Mouse (Mus musculus): Measurements from ENCODE around the gene Rbm8a.
A peak's percentile ranks its signal among the peaks of the same experiment; 100 is the strongest.
"Not testable (repeated sequence)": the region's sequence is repeated elsewhere in the genome, so short reads cannot be mapped to it uniquely, and the experiment has no call there.

Rbm8a gene

DNA sequence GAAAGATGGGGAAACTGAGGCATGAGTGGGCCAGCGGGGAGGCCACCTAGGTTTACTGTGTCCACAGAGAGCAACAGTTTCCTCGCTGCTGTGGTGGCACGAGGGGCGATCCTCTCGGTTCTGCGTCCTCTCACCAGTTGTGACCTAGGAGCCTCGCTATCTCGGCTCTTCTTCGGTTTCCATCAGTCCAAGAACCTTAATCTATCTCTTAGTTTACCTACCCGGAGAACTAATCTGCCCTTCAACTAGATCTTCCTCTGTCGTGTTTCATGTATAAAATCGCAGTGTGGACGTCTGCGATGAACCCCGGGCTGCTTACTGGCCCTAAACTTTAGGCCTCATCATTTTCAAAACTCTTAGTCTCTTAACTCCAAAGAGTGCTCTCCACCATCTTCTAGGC, 6.2 kb downstream of the Rbm8a start:
- Histone ChIP-seq H3K27me3 (ENCODE audit: control insufficient read depth, insufficient read depth, low read length, poor library complexity, severe bottlenecking) (no peaks in the 10 kb centered on the region), H3K36me3 (ENCODE audit: control insufficient read depth, insufficient read depth, low read length, poor library complexity, severe bottlenecking) (peaks cover 1% of the 10 kb centered on the region)
- no peak for DNase-seq (ENCODE audit: low read depth, low spot score)

DNA sequence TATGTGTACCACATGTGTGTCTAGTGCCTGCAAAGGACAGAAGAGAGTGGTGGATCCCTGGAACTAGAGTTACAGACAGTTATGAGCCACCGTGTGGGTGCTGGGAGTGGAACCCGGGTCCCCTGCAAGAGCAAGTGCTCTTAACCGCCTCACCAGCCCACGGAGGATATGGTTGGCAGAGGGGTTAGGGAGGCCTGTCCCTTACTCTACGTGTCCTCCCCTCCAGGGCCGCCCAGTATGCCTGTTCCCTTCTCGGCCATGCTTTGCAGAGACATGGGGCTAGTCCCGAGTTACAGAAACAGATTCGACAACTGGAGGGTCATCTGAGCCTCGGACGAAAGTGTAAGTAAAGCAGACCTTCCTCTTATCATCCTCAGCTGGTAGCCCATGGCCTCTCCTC, 6.7 kb downstream of the Rbm8a start:
- Histone ChIP-seq H3K27me3 (ENCODE audit: control insufficient read depth, insufficient read depth, low read length, poor library complexity, severe bottlenecking) (no peaks in the 10 kb centered on the region), H3K36me3 (ENCODE audit: control insufficient read depth, insufficient read depth, low read length, poor library complexity, severe bottlenecking) (peaks cover 1% of the 10 kb centered on the region)
- no peak for DNase-seq (ENCODE audit: low read depth, low spot score)

GRCm38 (mm10) chr3:96639219-96639618, 9.5 kb downstream of the Rbm8a start:
- no peaks in the 10 kb centered on the region for H3K27me3 ChIP-seq (ENCODE audit: control insufficient read depth, insufficient read depth, low read length, poor library complexity, severe bottlenecking)
- H3K36me3 ChIP-seq (ENCODE audit: control insufficient read depth, insufficient read depth, low read length, poor library complexity, severe bottlenecking) = peaks cover 2% of the 10 kb centered on the region
- peak; percentile 87 for DNase-seq (ENCODE audit: low read depth, low spot score)

DNA sequence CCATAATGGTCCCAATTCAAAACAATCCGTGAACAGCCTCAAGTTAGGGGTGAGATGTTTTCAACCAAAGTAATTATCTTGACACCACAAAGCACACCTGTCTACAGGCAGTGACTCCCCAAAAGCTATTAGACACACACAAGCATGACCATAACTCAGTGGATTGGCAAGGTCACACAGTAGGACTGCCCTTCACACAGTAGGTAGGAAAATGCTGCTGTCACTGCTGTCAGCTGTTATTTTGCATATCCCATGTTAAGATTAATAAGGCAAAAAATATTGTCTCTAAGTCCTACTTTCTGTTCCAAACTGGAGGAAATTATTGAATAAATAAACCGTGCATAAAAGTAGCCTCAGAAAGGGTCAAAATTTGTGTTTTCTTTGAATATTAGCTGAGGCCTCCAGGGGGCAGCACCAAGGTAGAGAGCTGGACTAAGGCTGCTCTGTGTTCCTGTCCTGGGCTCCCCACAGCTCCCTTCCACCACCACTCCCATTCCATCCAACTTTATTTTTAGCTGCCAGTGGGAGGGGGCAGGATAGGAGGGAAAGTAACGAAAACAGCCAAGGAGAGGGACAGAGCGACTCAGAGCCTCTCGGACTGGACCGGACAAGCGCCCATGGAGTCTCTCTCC, 15.4 kb downstream of the Rbm8a start, which contains the start of gene Itga10:
TSS of gene Itga10 (plus strand) at position 567 of the 632 bp plus-strand sequence.
- peak; percentile 48 for DNase-seq (ENCODE audit: low read depth, low spot score)
- H3K27me3 ChIP-seq (ENCODE audit: control insufficient read depth, insufficient read depth, low read length, poor library complexity, severe bottlenecking) = no peaks in the 10 kb centered on the region
- H3K36me3 ChIP-seq (ENCODE audit: control insufficient read depth, insufficient read depth, low read length, poor library complexity, severe bottlenecking) = peaks cover 2% of the 10 kb centered on the region; the same call in 1 of the 2 replicates

GRCm38 (mm10) chr3:96647365-96647764, 17.6 kb downstream of the Rbm8a start:
- Histone ChIP-seq H3K36me3 (ENCODE audit: control insufficient read depth, insufficient read depth, low read length, poor library complexity, severe bottlenecking) (peaks cover 2% of the 10 kb centered on the region; the same call in 1 of the 2 replicates), H3K27me3 (ENCODE audit: control insufficient read depth, insufficient read depth, low read length, poor library complexity, severe bottlenecking) (no peaks in the 10 kb centered on the region)
- no peak for DNase-seq (ENCODE audit: low read depth, low spot score)

DNA sequence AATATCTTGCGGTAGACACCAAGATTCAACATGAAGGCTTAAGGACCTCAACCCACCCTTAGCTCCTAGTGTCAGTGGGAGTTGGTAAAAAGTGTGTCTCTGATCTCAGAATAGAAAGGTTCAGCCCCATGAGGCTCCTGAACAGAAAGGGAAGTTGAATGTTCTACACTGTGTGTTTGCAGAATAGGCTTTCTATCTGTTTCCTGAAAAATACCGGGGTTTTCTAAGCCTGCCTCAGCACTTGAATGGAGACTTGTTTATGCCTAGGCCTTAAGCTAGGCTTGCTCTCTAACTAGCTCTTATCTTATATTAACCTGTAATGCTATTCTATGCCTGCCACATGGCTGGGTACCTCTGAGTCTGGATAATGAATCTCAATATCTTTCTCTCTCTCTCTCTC, 31.2 kb downstream of the Rbm8a start:
- Histone ChIP-seq H3K27me3 (ENCODE audit: control insufficient read depth, insufficient read depth, low read length, poor library complexity, severe bottlenecking) (no peaks in the 10 kb centered on the region), H3K36me3 (ENCODE audit: control insufficient read depth, insufficient read depth, low read length, poor library complexity, severe bottlenecking) (no peaks in the 10 kb centered on the region)
- peak; percentile 33 for DNase-seq (ENCODE audit: low read depth, low spot score)

GRCm38 (mm10) chr3:96662731-96663316, 33.1 kb downstream of the Rbm8a start:
- DNase-seq (ENCODE audit: low read depth, low spot score) = no peak
- Histone ChIP-seq H3K27me3 (ENCODE audit: control insufficient read depth, insufficient read depth, low read length, poor library complexity, severe bottlenecking) (no peaks in the 10 kb centered on the region), H3K36me3 (ENCODE audit: control insufficient read depth, insufficient read depth, low read length, poor library complexity, severe bottlenecking) (no peaks in the 10 kb centered on the region)

GRCm38 (mm10) chr3:96663432-96664239, 33.9 kb downstream of the Rbm8a start:
- Histone ChIP-seq H3K36me3 (ENCODE audit: control insufficient read depth, insufficient read depth, low read length, poor library complexity, severe bottlenecking) (no peaks in the 10 kb centered on the region), H3K27me3 (ENCODE audit: control insufficient read depth, insufficient read depth, low read length, poor library complexity, severe bottlenecking) (no peaks in the 10 kb centered on the region)
- DNase-seq (ENCODE audit: low read depth, low spot score) = peak; percentile 72

DNA sequence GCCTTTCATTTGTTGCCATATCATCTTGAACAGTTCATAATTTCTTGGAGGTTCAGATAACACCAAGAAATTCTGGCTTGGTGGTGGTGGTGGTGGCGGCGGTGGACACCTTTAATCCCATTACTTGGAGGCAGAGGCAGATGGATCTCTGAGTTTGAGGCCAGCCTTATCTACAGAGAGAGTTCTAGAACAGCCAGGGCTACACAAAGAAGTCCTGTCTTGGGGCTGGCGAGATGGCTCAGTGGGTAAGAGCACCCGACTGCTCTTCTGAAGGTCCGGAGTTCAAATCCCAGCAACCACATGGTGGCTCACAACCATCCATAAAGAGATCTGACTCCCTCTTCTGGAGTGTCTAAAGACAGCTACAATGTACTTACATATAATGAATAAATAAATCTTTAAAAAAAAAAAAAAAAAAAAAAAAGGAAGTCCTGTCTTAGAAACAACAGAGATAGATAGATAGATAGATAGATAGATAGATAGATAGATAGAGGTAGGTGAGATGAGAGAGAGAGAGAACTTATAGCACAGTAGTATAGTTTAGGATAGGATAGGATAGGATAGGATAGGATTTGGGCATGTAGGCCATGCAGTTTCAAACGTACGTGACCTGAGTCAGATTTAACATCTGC, 36.1 kb downstream of the Rbm8a start:
- not testable (repeated sequence) for DNase-seq (ENCODE audit: low read depth, low spot score); H3K36me3 ChIP-seq (ENCODE audit: control insufficient read depth, insufficient read depth, low read length, poor library complexity, severe bottlenecking); H3K27me3 ChIP-seq (ENCODE audit: control insufficient read depth, insufficient read depth, low read length, poor library complexity, severe bottlenecking)

DNA sequence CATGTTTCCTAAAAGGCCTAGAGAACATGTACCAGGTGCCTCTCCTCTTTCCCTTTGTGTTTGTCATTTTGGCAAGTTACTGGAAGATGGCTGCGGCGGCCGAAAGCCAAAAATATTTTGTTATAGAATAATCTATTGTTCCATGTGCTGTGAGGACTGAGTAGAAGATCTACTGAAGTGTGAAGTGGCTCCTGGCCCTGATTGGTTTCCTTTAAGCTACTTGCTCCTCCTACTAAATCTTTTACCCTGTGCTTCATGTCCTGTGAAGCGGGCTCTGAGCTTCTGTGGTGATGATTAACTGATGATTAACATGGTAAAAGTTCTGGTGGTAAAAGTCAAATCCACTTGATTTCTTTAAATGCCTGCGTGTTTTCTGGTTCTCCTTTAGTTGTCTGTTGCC, 37.2 kb downstream of the Rbm8a start:
- H3K36me3 ChIP-seq (ENCODE audit: control insufficient read depth, insufficient read depth, low read length, poor library complexity, severe bottlenecking) = no peaks in the 10 kb centered on the region
- no peaks in the 10 kb centered on the region for H3K27me3 ChIP-seq (ENCODE audit: control insufficient read depth, insufficient read depth, low read length, poor library complexity, severe bottlenecking)
- DNase-seq (ENCODE audit: low read depth, low spot score) = no peak

DNA sequence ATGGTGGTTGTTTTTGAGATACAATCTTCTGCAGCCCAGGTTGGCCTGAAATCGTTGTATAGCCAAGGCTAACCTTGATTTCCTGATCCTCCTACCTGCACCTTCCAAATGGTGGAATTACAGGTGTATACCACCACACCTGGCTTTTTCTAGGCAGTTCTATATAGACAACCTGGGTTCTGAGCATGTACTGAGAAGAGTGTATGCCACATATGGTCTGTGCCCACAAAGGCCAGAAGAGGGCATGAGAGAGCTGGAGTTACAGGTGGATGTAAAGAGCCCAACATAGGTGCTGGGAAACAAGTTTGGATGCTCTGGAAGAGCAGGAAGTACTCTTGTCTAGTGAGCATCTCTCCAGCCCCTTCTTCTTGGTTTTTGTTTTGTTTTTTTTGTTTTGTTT, 37.6 kb downstream of the Rbm8a start:
- peak; percentile 62 for DNase-seq (ENCODE audit: low read depth, low spot score)
- Histone ChIP-seq H3K36me3 (ENCODE audit: control insufficient read depth, insufficient read depth, low read length, poor library complexity, severe bottlenecking) (no peaks in the 10 kb centered on the region), H3K27me3 (ENCODE audit: control insufficient read depth, insufficient read depth, low read length, poor library complexity, severe bottlenecking) (no peaks in the 10 kb centered on the region)

GRCm38 (mm10) chr3:96668424-96669067, 38.8 kb downstream of the Rbm8a start:
- no peaks in the 10 kb centered on the region for H3K27me3 ChIP-seq (ENCODE audit: control insufficient read depth, insufficient read depth, low read length, poor library complexity, severe bottlenecking)
- DNase-seq (ENCODE audit: low read depth, low spot score) = no peak
- no peaks in the 10 kb centered on the region for H3K36me3 ChIP-seq (ENCODE audit: control insufficient read depth, insufficient read depth, low read length, poor library complexity, severe bottlenecking)

GRCm38 (mm10) chr3:96669727-96670468, 40.2 kb downstream of the Rbm8a start, which contains the start of gene Ankrd35:
Gene Ankrd35 (plus strand): TSS chr3:96670131.
- peak; percentile 92 for DNase-seq (ENCODE audit: low read depth, low spot score)
- Histone ChIP-seq H3K36me3 (ENCODE audit: control insufficient read depth, insufficient read depth, low read length, poor library complexity, severe bottlenecking) (no peaks in the 10 kb centered on the region), H3K27me3 (ENCODE audit: control insufficient read depth, insufficient read depth, low read length, poor library complexity, severe bottlenecking) (no peaks in the 10 kb centered on the region)

DNA sequence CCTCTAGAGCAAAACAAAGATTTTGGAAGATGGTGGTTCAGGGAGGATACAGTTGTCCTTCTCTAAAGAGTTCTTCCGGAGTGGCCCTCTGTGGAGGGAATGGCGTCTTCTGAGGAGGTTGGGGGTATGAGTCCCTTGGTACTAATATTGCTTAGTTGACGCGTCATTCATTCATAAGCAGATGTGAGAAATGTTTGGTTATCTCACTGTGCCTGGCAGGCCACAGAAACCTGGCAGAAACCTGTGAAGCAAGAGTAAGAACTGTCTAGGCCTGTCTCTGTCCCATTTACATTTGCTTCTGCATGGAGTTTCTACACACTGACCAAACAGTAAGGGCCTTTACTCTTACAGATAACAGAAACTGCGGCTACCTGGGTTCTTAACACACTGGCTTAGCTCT, 41.8 kb downstream of the Rbm8a start:
- Histone ChIP-seq H3K27me3 (ENCODE audit: control insufficient read depth, insufficient read depth, low read length, poor library complexity, severe bottlenecking) (no peaks in the 10 kb centered on the region), H3K36me3 (ENCODE audit: control insufficient read depth, insufficient read depth, low read length, poor library complexity, severe bottlenecking) (no peaks in the 10 kb centered on the region)
- DNase-seq (ENCODE audit: low read depth, low spot score) = no peak

Measured in splenic B cell, adult 2 months (primary cell).